Mouse (Mus musculus): ENCODE data around the gene Ptgr1.

Ptgr1 gene

DNA sequence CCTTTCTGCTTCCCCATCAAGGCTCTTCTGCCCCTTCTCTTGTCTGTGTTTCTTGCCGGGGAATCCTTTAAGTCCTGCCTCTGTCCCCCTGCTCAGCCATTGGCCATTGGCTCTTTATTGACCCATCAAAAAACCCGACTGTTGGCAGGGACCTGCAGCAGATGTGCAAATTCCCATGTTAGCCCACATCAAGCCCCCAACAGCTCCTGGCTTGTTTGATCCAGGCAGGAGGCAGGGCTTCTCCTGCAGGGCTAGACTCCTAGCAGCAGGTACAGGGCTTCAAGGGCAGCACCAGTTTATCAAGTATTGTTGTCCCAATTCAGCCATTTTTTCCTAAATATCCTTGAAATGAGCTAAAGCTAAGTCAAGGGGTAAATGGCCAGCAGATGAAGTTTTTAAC, 60.8 kb downstream of the Ptgr1 start:
- no peak for DNase-seq (ENCODE audit: low spot score)

DNA sequence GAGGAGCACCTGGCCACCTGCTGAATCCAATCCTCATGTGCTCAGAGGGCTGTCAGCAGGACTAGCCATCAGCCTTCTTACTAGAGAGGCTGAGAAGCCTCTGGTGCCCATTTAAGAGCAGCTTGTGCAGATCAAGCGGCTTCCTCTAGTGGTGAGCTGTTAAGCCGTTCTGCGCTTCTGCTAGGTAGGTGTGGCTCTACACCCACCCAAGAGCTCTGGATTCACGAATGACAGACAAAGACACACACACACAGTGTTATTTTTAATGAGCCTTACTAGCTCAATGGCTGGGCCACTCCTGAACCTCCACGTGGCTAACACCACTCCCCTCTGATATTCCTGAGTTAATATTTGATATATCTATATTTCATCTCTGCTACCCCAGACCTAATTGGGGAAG, 61.3 kb downstream of the Ptgr1 start:
- no peak for DNase-seq (ENCODE audit: low spot score)

DNA sequence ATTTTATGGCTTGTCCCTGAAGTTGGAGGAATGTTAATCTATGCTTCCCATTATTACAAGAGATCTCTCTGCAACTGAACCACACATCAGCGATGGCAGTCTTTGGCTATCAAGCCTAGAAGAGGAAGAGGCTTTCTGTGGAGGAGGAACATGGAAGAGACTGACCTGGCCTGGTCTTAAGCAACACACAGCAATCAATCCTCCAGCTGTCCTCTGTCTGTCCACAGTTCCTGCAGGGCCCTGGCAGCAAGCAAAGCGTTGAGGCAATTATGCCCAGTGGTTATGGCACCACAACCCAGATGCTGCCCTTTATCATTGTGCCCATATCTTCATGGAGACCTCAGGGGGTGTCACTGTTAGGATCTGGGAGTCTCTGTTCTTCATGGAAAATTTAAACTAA, 63.0 kb downstream of the Ptgr1 start:
- no peak for DNase-seq (ENCODE audit: low spot score)
